Mouse (Mus musculus): Measurements from ENCODE around the gene Zbtb20.

- no peak for TF ChIP-seq CTCF (IDR thresholded peaks at IDR 0.05; ENCODE audit: control insufficient read depth, insufficient read depth, insufficient replicate concordance, low read depth, low read length)
- TF ChIP-seq POLR2A (IDR thresholded peaks at IDR 0.05; ENCODE audit: control insufficient read depth, low read depth, low read length) = no peak
Observed at GRCm38 (mm10) chr16:43221313-43221712, 345.6 kb downstream of the Zbtb20 start.
